Mouse (Mus musculus): ENCODE data around the gene Lama2.

Gene Lama2

GRCm38 (mm10) chr10:27384636-27385035 is 234.9 kb downstream of the Lama2 start:
- peak; percentile 13 to 50 for DNase-seq (ENCODE audit: low spot score in 2 of 2)

DNA sequence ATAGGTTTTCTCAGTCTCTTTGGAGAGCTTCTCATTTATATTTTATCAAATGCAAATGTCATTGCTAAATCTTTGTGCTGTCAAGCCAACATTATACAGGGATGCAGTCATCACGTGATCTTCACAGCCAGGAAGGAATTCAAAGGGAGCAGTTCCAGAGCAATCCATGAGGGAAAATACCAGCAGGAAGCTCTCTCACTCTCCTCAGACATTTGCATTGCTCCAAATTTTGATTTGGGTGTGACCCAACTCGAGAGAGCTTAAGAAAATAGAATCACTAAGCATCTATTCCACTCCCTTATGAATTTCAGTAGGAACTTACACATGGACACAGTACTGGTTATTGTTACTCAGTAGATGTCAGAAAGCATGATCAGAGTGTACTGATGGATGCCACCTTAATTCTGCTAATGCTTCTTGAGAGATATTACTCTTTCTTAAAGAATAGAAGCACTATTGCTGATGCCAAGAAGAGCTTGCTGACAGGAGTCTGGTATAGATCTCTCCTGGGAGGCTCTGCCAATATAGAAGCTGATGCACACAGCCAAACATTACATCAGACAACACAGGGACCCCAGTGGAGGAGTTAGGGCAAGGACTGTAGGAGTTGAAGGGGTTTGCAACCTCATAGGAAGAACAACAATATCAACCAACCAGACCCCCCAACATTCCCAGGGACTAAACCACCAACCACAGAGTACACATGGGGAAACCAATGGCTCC is 236.5 kb downstream of the Lama2 start:
- DNase-seq (ENCODE audit: low spot score in 2 of 2): no peak

DNA sequence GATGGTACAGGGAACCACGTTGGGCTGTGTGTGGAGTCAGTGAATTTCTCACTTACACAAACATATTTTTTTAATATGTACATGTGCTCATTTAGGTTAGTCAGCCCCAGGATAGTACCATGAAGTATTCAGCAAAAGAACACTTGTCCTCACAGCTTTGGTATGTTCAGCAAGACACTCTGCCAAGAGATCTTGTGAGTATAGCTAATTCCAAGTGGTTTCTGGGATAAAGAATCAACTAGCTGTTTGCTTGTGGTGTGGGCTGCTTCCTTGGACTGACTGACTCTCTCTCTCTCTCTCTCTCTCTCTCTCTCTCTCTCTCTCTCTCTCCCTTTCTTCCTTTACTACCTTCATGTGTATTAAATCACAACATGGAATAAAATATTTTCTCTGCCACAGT is 241.3 kb downstream of the Lama2 start:
- DNase-seq (ENCODE audit: low spot score in 2 of 2): no peak

- DNase-seq (ENCODE audit: low spot score in 2 of 2): no peak
These were observed 275.3 kb downstream of the Lama2 start for GRCm38 (mm10) chr10:27344278-27344677.

- DNase-seq (ENCODE audit: low spot score in 2 of 2): peak in 1 of 2 experiments; percentile 21
These were observed 297.1 kb downstream of the Lama2 start for GRCm38 (mm10) chr10:27322410-27322990.

GRCm38 (mm10) chr10:27307444-27307843 is 312.1 kb downstream of the Lama2 start:
- no peak for DNase-seq (ENCODE audit: low spot score in 2 of 2)

DNA sequence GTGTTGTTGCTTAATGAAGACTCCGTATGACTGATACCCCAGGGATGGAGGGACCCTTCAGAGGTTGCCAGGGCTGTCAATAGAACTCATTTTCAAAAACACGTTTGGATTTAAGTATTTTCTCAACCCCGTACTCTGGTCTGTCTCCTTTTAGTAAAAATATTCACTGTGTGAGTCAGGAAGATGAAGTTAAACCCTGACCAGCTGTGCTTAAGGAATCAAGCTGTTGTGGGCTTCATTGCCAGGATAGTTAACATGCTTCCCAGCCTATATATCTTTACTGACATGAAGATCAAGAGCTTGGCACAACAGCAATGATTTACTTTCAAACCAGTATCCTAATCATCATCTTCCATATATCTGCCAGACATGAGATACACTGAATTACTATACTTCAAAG is 314.3 kb downstream of the Lama2 start:
- no peak for DNase-seq (ENCODE audit: low spot score in 2 of 2)

- no peak for DNase-seq (ENCODE audit: low spot score in 2 of 2)
These were observed 334.3 kb downstream of the Lama2 start for GRCm38 (mm10) chr10:27285098-27285860.

DNA sequence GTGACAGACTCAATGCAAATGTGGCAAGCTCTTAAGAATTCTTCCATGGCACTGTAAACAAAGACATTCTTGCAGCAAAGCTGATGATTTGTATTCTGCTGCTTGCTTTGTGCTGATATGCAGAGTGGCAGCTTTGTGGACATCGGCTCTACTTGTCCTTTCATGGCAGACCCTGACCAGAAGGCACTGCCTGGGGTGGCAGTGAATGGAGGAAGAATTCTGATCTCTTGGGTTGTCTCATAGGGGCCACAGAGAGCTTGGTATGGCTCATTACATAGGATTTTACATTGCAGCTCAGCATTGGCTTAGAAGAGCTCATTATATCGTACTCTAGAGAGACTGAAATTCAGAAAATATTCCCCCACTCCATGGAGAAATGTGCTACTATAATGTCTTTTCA is 352.1 kb downstream of the Lama2 start:
- no peak for DNase-seq (ENCODE audit: low spot score in 2 of 2)

DNA sequence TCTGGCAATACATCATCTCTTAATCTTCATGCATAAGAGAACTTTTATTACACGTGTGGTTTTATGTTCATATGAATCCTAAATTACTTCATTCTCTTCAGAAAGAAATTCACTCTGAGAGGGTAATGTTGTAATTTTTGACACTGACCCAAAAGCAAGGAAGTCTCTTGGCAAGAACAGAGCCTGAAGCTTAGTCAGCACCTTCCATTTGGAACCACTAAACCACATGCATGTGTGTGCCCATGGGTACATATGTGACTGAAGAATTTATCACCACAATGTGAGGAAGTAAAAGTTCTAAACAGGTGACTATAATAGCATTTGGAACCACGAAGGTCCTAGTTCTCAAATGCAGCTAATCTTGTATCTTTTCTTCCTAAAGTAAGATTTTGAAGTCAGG is 353.7 kb downstream of the Lama2 start:
- no peak for DNase-seq (ENCODE audit: low spot score in 2 of 2)

- DNase-seq (ENCODE audit: low spot score in 2 of 2): no peak
These were observed 354.8 kb downstream of the Lama2 start for GRCm38 (mm10) chr10:27264713-27265112.

DNA sequence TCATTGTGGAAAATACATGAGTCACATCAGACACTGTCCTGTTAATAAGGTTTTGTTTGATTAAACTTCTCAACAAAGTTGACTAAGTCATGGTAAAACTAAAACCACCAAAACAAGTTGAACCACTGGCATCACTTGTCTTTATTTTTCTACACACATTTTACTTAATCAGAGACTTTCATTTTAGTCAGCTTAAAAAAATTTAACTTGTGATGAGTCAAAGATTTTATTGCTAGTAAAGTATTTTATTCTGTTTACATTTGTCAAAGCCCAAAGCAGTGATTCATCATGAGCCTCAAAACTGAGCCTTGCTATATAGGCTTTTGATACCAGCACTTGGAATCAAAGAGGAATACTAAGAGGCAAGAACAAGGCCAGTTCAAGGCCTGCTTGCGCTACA is 369.8 kb downstream of the Lama2 start:
- no peak for DNase-seq (ENCODE audit: low spot score in 2 of 2)

- DNase-seq (ENCODE audit: low spot score in 2 of 2): no peak
These were observed 384.8 kb downstream of the Lama2 start for GRCm38 (mm10) chr10:27234755-27235154.

GRCm38 (mm10) chr10:27233577-27233976 is 386.0 kb downstream of the Lama2 start:
- DNase-seq (ENCODE audit: low spot score in 2 of 2): no peak

DNA sequence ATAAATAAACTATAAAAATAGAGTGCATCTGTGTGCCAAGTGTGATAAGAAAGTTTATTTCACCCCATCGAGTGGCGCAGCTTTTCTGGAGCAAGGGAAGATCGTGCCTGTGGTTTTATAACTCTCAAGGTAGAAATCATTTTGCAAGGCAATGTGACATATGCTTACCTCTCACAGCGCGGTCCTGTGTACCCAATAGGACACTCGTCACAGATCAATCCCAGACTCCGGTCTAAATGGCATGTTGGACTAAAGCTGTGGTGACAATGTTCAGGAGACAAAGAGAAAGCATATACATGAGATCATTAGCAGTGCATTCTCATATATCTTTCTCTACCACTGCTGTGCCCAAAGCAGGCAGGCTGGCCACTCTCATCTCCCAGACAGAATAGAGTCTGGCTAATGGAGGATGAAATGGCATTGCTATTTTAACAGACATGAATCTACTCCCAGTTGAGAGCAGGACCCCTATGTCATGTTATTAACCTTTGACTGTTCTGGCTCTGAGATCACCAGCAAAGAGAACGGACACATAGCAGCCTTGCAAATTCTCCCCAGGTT is 395.7 kb downstream of the Lama2 start:
- DNase-seq (ENCODE audit: low spot score in 2 of 2): no peak

DNA sequence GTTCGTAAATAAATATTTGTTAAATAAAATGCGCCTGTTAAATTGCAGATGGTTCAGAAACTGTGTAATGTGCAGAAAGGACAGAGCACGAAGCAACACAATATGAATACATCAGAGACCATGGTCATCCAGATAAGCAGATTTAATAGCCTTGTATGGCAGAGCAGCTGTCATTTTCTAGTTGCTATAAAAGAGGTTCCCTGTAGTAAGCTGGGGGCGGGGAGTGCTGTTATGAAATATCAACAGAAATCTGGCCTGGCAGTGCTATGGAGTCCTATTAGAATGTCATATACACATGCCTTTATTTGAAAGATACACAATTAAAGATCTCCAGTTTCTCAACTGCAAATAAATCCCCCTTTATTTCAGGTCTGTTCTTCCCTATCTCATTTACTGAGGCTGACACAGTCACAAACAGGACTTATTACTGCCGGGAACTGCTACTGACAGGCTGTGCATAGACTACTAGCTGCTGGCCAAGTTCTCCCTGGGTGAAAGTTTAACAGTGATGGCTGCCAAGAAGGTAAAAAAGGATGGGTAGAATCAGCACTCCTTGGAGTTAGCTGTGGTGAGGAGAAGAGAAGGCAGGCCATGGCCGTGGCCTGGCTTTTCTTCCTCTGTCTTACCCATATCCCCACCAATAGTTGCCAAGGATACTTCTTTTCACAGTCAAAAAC is 396.8 kb downstream of the Lama2 start:
- no peak for DNase-seq (ENCODE audit: low spot score in 2 of 2)

DNA sequence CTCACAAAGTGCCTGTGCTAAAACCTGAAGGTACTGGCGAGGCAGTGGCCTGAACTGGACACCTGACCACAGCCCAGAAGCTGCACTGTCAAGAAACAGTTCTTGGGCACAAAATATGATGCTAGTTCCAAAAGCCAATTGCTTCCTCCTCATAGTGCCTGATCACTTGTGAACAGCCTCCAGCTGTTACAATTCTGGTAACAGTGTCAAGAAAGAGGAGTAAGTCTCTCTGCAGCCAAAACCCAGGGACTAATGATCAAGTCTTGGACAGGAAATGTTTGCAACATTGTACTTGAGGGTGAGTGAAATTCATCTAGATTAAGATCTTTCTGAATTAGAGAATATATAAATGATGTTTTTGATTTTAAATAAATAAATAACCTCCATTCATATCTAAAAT is 399.9 kb downstream of the Lama2 start:
- DNase-seq (ENCODE audit: low spot score in 2 of 2): no peak

- DNase-seq (ENCODE audit: low spot score in 2 of 2): no peak
These were observed 412.2 kb downstream of the Lama2 start for GRCm38 (mm10) chr10:27207320-27207719.

DNA sequence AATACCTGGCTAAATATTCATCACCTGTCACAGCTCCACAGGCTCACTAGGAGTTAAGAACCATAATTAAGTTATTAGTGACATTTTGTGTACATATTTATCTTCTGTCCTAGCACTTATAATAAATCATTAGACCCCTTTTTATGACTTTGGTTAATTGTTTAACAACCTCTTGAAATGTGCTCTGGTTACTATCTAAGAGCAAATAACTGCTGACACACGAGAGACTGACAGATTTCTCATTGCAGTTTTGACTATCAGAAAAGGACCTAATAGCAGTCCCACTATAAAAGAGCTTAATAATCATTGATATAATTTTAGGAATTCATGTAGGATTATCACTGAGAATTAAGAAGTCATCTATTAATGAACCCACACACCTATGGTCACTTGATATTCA is 421.1 kb downstream of the Lama2 start:
- no peak for DNase-seq (ENCODE audit: low spot score in 2 of 2)

DNA sequence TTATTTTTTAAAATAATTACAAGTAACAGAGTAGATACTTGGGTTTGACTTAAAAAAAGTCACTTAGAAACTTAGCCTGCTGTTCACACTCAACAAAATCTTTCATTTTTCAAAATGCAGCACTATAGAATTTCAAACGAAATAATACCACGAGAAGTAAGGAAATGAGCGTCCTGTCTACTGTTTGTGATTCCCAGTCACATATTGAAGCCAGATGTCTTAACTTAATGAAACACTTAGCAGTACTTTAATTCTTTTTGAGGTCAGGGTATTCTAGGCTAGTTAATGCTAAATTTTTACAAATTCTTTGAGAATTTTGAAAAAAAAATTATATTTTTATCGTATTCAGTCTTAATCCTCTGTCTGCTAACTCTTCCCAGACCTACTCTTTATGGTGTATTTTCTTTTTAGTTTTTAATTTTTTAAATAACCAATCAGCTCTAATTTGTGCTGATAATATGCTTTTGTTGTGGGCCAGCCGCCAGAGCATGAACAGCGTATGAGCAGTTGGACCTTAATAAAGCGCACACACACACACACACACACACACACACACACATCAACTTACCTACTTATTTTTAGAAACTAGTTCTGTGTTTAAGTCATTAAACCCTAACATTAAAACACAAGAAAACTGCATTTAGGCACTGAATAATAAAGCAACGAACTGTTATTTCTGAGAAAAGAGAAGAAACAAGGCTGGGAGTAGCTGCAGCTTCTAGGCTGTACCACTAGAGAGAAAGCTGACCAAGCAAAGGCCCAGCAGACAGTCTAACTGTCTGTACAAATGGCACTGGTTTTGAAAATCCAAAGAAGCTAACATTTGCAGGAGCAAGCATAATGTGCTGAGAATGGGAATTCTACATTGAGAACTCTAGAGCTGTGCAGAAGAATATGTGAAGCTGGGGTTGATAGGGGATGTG is 425.3 kb downstream of the Lama2 start:
- no peak for DNase-seq (ENCODE audit: low spot score in 2 of 2)
